Mouse (Mus musculus): Measurements from ENCODE around the gene Trim24.

GRCm38 (mm10) chr6:37821531-37822051 lies 49.0 kb upstream of the Trim24 start:
- TF ChIP-seq CTCF (IDR thresholded peaks at IDR 0.05; ENCODE audit: low read depth, low read length) (no peak), POLR2A (IDR thresholded peaks at IDR 0.05; ENCODE audit: borderline replicate concordance, low read depth, low read length) (no peak)

All from bone marrow macrophage, adult 2 months (primary cell).